15 mouse cellular contexts compared by ENCODE assay signal in genomic region chr2:75517096-75517495, GRCm38 (mm10).
DNase-seq lines count a peak whose midpoint lies in the region.
"Had no signal": no experiment of that assay in that cellular context is flagged by ENCODE, and none has a peak within 500 bp of the region (broad histone marks: within the 10 kb centered on the region; RNA-seq: fewer than 3 reads in every experiment).

No protein-coding gene starts in this region.

- DNase-seq in cerebellum, postnatal 10 days, result peak; percentile 54 to 71
- no peak for DNase-seq in cerebellum, adult 9-11 months
- DNase-seq in heart, adult 11 months, result peak; percentile 67
- DNase-seq in heart, adult 18-20 months, result no peak
- peak; percentile 23 for DNase-seq in brain, adult 2 months (ENCODE audit: low read depth, low spot score)
- peak; percentile 8 for DNase-seq in telencephalon, adult 2 months (ENCODE audit: low read depth, low spot score)
- DNase-seq in gastrocnemius, adult 18-20 months (ENCODE audit: low spot score), result no peak
- DNase-seq: adrenal gland, adult 8-10 months; adrenal gland, postnatal 14 days; adrenal gland, postnatal 36 days; B cell, adult 2 months; cerebellum, adult 11-12 months; cerebellum, adult 9-10 months; embryo, embryonic 11 days; forebrain, postnatal 0 days had no signal

Comparison
In these comparisons a context has a peak if more than half of its experiments do, and no peak if none do; other contexts are left out.
1. DNase-seq: peak in cerebellum, postnatal 10 days (2 of 2), heart, adult 11 months (single experiment), brain, adult 2 months (single experiment) and telencephalon, adult 2 months (single experiment); none in cerebellum, adult 9-11 months (single experiment), heart, adult 18-20 months (0 of 2) and gastrocnemius, adult 18-20 months (single experiment).